Mouse (Mus musculus) small intestine, adult 2 months (tissue): Measurements from ENCODE around the gene Tnfrsf4. TPM values are rescaled to one million over a fixed set of nuclear protein-coding genes. Genes with fewer than 3 reads are reported as not detected.

ENCODE experiments used
- H3K27ac ChIP-seq: fragments of 200-500 bp; 2 replicates; pipeline ENCODE4 v1.5.1; 2012; ENCODE audit warnings: low read depth, low read length, control low read depth, inconsistent platforms; ENCODE audit not compliant: insufficient read depth
- H3K27me3 ChIP-seq: fragments of 200-500 bp; 2 replicates; pipeline ENCODE4 v1.6.1; 2012; ENCODE audit warnings: mild to moderate bottlenecking, moderate library complexity, low read length, inconsistent platforms; ENCODE audit not compliant: control insufficient read depth, insufficient read depth
- H3K36me3 ChIP-seq: fragments of 200-500 bp; 2 replicates; pipeline ENCODE4 v1.6.1; 2012; ENCODE audit warnings: mild to moderate bottlenecking, low read length, control low read depth, inconsistent platforms; ENCODE audit not compliant: control insufficient read depth, insufficient read depth
- H3K4me1 ChIP-seq: fragments of 200-500 bp; 2 replicates; pipeline ENCODE4 v1.6.1; 2012; ENCODE audit warnings: low read length, inconsistent platforms, mixed read lengths; ENCODE audit not compliant: control insufficient read depth, insufficient read depth, insufficient read length
- H3K4me3 ChIP-seq: fragments of 200-500 bp; 2 replicates; pipeline ENCODE4 v1.5.1; 2012; ENCODE audit warnings: low read depth, mild to moderate bottlenecking, control low read depth, inconsistent platforms, low read length, moderate library complexity
- CTCF ChIP-seq: fragments of 200-500 bp; IDR thresholded peaks from 2 replicates; pipeline ENCODE4 v1.5.1; 2012; ENCODE audit warnings: low read depth, mild to moderate bottlenecking, control low read depth, inconsistent platforms, low read length, moderate library complexity, mixed read lengths; ENCODE audit not compliant: insufficient replicate concordance, insufficient read length; ENCODE audit errors: extremely low read depth
- POLR2A ChIP-seq: fragments of 200-500 bp; IDR thresholded peaks from 2 replicates; pipeline ENCODE4 v1.6.1; 2012; ENCODE audit warnings: low read depth, mild to moderate bottlenecking, control low read depth, inconsistent platforms, low read length, moderate library complexity
- WGBS: fragments of 180-500 bp; shearing (Covaris S2); methylation state at CpG from one replicate; pipeline ENCODE4 v1.1.7; 2018; 5-methylcytosine and 5-hydroxymethylcytosine counted together
- polyA plus RNA-seq: library from polyadenylated mRNA; depleted of rRNA; stranded (reverse); fragments of >200 nt; gene quantifications from 2 replicates; pipeline ENCODE4 v1.2.3, GENCODE M21; 2012; rRNA removed

The Tnfrsf4 gene
- polyA plus RNA-seq, 1 experiment: 6.3 TPM

DNA sequence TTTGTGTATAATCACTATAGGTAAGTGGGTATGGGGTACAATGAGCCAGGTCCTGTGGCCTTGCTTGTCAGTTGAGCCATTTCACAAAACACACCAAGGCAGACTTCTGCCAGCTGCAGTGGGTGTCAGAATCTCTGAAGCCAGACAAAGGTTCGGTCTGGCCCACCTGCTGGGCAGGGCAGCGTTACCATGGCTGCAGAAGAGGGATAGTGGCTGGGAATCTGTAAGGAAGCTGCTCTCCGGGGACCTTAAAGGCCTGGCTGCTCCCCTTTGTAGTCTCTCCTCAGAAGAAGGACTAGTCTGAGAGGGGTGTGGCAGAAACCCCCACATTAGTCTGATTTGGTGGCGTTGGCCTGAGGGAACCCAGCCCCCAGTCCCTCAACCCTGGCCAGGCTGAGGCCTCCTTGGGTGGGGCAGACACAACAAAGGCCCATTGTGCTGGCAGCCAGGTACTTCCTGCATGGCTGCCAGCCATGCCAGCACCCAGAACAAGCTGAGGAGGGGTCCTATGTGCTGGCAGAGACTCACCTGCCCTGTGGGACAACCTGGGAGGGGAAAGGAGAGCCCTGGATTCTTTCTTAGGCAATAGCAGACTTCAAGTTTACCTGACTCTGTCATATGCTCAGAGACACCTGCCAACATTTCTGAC, 50.3 kb downstream of the Tnfrsf4 start:
- Histone ChIP-seq H3K27ac (peak overlapping the region; percentile 94), H3K36me3 (no peaks in the 10 kb centered on the region), H3K4me1 (peaks cover 27% of the 10 kb centered on the region; the same call in 1 of the 2 replicates), H3K27me3 (no peaks in the 10 kb centered on the region), H3K4me3 (no peak overlapping the region)
- TF ChIP-seq CTCF (no peak), POLR2A (no peak)
- WGBS: 20% methylated on average over 4 of the region's 4 CpGs

DNA sequence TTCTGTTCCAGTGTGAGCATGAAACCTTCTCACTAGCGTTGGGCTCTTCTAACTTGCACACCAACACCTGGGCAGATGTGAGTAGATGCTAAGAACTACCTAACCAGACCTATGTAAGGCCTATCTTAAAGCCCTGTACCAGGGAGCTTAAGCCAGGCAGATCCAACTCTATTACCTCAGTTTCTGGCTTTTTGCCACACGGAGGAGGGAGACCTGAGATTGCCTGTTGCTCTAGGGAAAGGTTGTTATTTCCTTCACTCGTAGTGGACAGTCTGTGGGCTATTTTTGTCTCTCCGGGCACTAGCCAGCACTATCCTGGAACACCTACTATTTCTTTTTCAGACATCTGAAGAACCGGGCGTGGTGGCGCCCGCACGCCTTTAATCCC, 50.9 kb downstream of the Tnfrsf4 start:
- Histone ChIP-seq H3K36me3 (no peaks in the 10 kb centered on the region), H3K27ac (peak overlapping the region; percentile 94), H3K4me1 (peaks cover 27% of the 10 kb centered on the region; the same call in 1 of the 2 replicates), H3K4me3 (no peak overlapping the region), H3K27me3 (no peaks in the 10 kb centered on the region)
- TF ChIP-seq POLR2A: no peak
- TF ChIP-seq CTCF: no peak
- 32% methylated on average over 9 of the region's 9 CpGs for WGBS

DNA sequence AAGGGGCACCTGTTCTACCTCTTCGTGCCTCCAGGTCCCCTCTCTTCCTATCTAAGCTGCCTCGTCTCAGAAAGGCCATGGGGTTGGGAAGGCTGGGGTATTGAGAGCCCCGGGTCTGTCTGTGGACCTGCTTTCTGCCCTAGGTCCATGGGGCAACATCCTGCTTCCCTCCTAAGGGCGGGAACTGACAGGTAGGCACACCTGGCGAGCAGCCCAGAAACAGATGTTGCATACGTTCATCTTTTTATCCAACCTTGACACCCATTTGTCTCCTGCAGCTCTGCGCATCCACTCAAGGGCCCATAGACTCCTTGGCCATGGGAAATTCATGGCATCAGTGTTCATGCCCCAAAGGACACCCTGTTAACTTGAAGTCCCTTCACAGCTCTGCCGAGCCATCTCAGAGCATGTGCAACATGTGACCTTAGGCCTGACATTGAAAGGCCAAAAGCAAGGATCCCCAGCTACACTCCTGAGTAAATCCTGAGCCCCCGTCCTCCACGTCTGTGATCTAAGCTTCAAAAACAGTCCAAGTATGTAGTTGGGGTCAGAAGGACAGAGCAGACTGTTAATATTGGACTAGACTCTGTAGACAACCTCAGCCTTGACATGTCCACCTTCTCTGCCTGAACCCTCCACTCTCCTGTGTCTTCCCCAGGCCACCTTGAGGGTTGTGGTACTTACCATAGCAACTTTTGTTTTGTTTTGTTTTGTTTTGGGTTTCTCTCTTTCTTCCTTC, 51.7 kb downstream of the Tnfrsf4 start:
- WGBS: 37% methylated on average over 10 of the region's 10 CpGs
- Histone ChIP-seq H3K27ac (peak overlapping the region; percentile 94), H3K27me3 (no peaks in the 10 kb centered on the region), H3K4me3 (no peak overlapping the region), H3K36me3 (no peaks in the 10 kb centered on the region), H3K4me1 (peaks cover 25% of the 10 kb centered on the region; the same call in 1 of the 2 replicates)
- no peak for TF ChIP-seq POLR2A
- TF ChIP-seq CTCF: no peak

Other genes with a start within 250 kb of the Tnfrsf4 start
- gene Vwa1, start 239.1 kb upstream of the Tnfrsf4 start, polyA plus RNA-seq: 18.5 and 125 TPM in 2 replicates
- gene Tmem88b, start 228.0 kb upstream of the Tnfrsf4 start, polyA plus RNA-seq: 0.63 and 2.6 TPM in 2 replicates
- not detected in 2 replicates for gene Ankrd65, start 223.4 kb upstream of the Tnfrsf4 start, polyA plus RNA-seq
- gene Mrpl20, start 211.0 kb upstream of the Tnfrsf4 start, polyA plus RNA-seq: 34.5 and 36.4 TPM in 2 replicates
- gene Ccnl2, start 201.4 kb upstream of the Tnfrsf4 start, polyA plus RNA-seq: 20.5 and 31.3 TPM in 2 replicates
- 113 and 159 TPM in 2 replicates for gene Aurkaip1, start 182.6 kb upstream of the Tnfrsf4 start, polyA plus RNA-seq
- gene Mxra8, start 174.2 kb upstream of the Tnfrsf4 start, polyA plus RNA-seq: 67.9 and 98.1 TPM in 2 replicates
- gene Dvl1, start 166.4 kb upstream of the Tnfrsf4 start, polyA plus RNA-seq: 111 and 153 TPM in 2 replicates
- gene Tas1r3, start 150.5 kb upstream of the Tnfrsf4 start, polyA plus RNA-seq: 1.0 and 1.8 TPM in 2 replicates
- gene Cptp, start 144.4 kb upstream of the Tnfrsf4 start, polyA plus RNA-seq: 65.7 and 69.1 TPM in 2 replicates
- gene Ints11, start 144.3 kb upstream of the Tnfrsf4 start, polyA plus RNA-seq: 15.0 and 26.0 TPM in 2 replicates
- gene Pusl1, start 122.1 kb upstream of the Tnfrsf4 start, polyA plus RNA-seq: 25.2 and 30.8 TPM in 2 replicates
- gene Acap3, start 122.0 kb upstream of the Tnfrsf4 start, polyA plus RNA-seq: 11.1 and 15.9 TPM in 2 replicates
- gene Ube2j2, start 70.0 kb upstream of the Tnfrsf4 start, polyA plus RNA-seq: 73.5 and 206 TPM in 2 replicates
- 47.8 and 186 TPM in 2 replicates for gene C1qtnf12, start 51.5 kb upstream of the Tnfrsf4 start, polyA plus RNA-seq
- gene B3galt6, start 21.2 kb upstream of the Tnfrsf4 start, polyA plus RNA-seq: 5.5 and 7.4 TPM in 2 replicates
- 44.0 and 80.5 TPM in 2 replicates for gene Sdf4, start 21.0 kb upstream of the Tnfrsf4 start, polyA plus RNA-seq
- gene Tnfrsf18, start 12.3 kb downstream of the Tnfrsf4 start, polyA plus RNA-seq: 3.9 and 6.1 TPM in 2 replicates
- gene Ttll10, start 45.6 kb downstream of the Tnfrsf4 start, polyA plus RNA-seq: 5.2 and 9.1 TPM in 2 replicates
- 7.4 and 8.3 TPM in 2 replicates for gene 9430015G10Rik, start 96.1 kb downstream of the Tnfrsf4 start, polyA plus RNA-seq
- gene Rnf223, start 116.7 kb downstream of the Tnfrsf4 start, polyA plus RNA-seq: 0.10 and 0.33 TPM in 2 replicates
- 53.6 and 101 TPM in 2 replicates for gene Agrn, start 183.6 kb downstream of the Tnfrsf4 start, polyA plus RNA-seq
- gene Isg15, start 187.0 kb downstream of the Tnfrsf4 start, polyA plus RNA-seq: 28.1 and 90.2 TPM in 2 replicates
- 1.6 and 1.8 TPM in 2 replicates for gene AW011738, start 189.5 kb downstream of the Tnfrsf4 start, polyA plus RNA-seq
- 0.06 and 0.09 TPM in 2 replicates for gene Perm1, start 202.0 kb downstream of the Tnfrsf4 start, polyA plus RNA-seq
- gene Plekhn1, start 221.0 kb downstream of the Tnfrsf4 start, polyA plus RNA-seq: 30.3 and 46.9 TPM in 2 replicates
- 28.7 and 37.0 TPM in 2 replicates for gene Noc2l, start 222.2 kb downstream of the Tnfrsf4 start, polyA plus RNA-seq
- 0.29 and 0.34 TPM in 2 replicates for gene Samd11, start 241.8 kb downstream of the Tnfrsf4 start, polyA plus RNA-seq